Mouse (Mus musculus) right cerebral cortex, postnatal 25 days (tissue): ENCODE measurements around the gene Sytl2.

Source experiments
- DNase-seq: peaks from one replicate; pipeline ENCODE4 v3.0.0; 2022

Gene Sytl2

GRCm38 (mm10) chr7:90301942-90302646, at the start of gene Sytl2:
TSS of gene Sytl2 (plus strand) at chr7:90302252.
- peak; percentile 47 for DNase-seq

GRCm38 (mm10) chr7:90252946-90253345, 49.1 kb upstream of the Sytl2 start:
- no peak for DNase-seq

- no peak for DNase-seq
Measured at GRCm38 (mm10) chr7:90258701-90259100, 43.4 kb upstream of the Sytl2 start.

GRCm38 (mm10) chr7:90259899-90260298, 42.2 kb upstream of the Sytl2 start:
- DNase-seq, result no peak

- DNase-seq, result no peak
Measured at GRCm38 (mm10) chr7:90261902-90262599, 40.0 kb upstream of the Sytl2 start.

GRCm38 (mm10) chr7:90265289-90265970, 36.6 kb upstream of the Sytl2 start, which contains the start of gene Ccdc83:
TSS of gene Ccdc83 (minus strand) at chr7:90265777.
- DNase-seq, result peak; percentile 77

GRCm38 (mm10) chr7:90270141-90270540, 31.9 kb upstream of the Sytl2 start:
- DNase-seq, result no peak

- no peak for DNase-seq
Measured at GRCm38 (mm10) chr7:90274561-90275100, 27.4 kb upstream of the Sytl2 start.

GRCm38 (mm10) chr7:90277246-90277645, 24.8 kb upstream of the Sytl2 start:
- DNase-seq, result no peak

GRCm38 (mm10) chr7:90277769-90278168, 24.3 kb upstream of the Sytl2 start:
- no peak for DNase-seq

GRCm38 (mm10) chr7:90279136-90279535, 22.9 kb upstream of the Sytl2 start:
- DNase-seq, result no peak

GRCm38 (mm10) chr7:90280274-90280875, 21.7 kb upstream of the Sytl2 start:
- no peak for DNase-seq

GRCm38 (mm10) chr7:90280878-90281277, 21.2 kb upstream of the Sytl2 start:
- DNase-seq, result no peak

GRCm38 (mm10) chr7:90281759-90282546, 20.1 kb upstream of the Sytl2 start:
- no peak for DNase-seq

- no peak for DNase-seq
Measured at GRCm38 (mm10) chr7:90282786-90283185, 19.3 kb upstream of the Sytl2 start.

- no peak for DNase-seq
Measured at GRCm38 (mm10) chr7:90284793-90285192, 17.3 kb upstream of the Sytl2 start.

GRCm38 (mm10) chr7:90291885-90292284, 10.2 kb upstream of the Sytl2 start:
- no peak for DNase-seq

GRCm38 (mm10) chr7:90302647-90303552, 848 bp downstream of the Sytl2 start:
- DNase-seq, result no peak

GRCm38 (mm10) chr7:90306079-90306478, 4.0 kb downstream of the Sytl2 start:
- DNase-seq, result no peak

- DNase-seq, result no peak
Measured at GRCm38 (mm10) chr7:90306968-90307367, 4.9 kb downstream of the Sytl2 start.

- DNase-seq, result no peak
Measured at GRCm38 (mm10) chr7:90308003-90308402, 6.0 kb downstream of the Sytl2 start.
